Mouse (Mus musculus): ENCODE data around the gene Nt5c.
A peak's percentile ranks its signal among the peaks of the same experiment; 100 is the strongest.

- no peak for TF ChIP-seq USF1 (IDR thresholded peaks at IDR 0.05; ENCODE audit: low read depth)
- no peak for TF ChIP-seq MYOG (IDR thresholded peaks at IDR 0.05; ENCODE audit: control insufficient read depth, extremely low read depth, insufficient read length)
- TF ChIP-seq CTCF (IDR thresholded peaks at IDR 0.05; ENCODE audit: control insufficient read depth, insufficient read depth, insufficient read length) = peak; percentile 88
- no peak for TF ChIP-seq FOSL1 (IDR thresholded peaks at IDR 0.05; ENCODE audit: insufficient read depth, low read length, poor library complexity, severe bottlenecking)
Observed at GRCm38 (mm10) chr11:115473626-115474275, 17.9 kb downstream of the Nt5c start.
